Mouse (Mus musculus): Measurements from ENCODE around the gene Golt1b.
A peak's percentile ranks its signal among the peaks of the same experiment; 100 is the strongest.
"Not testable (repeated sequence)": the region's sequence is repeated elsewhere in the genome, so short reads cannot be mapped to it uniquely, and the experiment has no call there.

Gene Golt1b

DNA sequence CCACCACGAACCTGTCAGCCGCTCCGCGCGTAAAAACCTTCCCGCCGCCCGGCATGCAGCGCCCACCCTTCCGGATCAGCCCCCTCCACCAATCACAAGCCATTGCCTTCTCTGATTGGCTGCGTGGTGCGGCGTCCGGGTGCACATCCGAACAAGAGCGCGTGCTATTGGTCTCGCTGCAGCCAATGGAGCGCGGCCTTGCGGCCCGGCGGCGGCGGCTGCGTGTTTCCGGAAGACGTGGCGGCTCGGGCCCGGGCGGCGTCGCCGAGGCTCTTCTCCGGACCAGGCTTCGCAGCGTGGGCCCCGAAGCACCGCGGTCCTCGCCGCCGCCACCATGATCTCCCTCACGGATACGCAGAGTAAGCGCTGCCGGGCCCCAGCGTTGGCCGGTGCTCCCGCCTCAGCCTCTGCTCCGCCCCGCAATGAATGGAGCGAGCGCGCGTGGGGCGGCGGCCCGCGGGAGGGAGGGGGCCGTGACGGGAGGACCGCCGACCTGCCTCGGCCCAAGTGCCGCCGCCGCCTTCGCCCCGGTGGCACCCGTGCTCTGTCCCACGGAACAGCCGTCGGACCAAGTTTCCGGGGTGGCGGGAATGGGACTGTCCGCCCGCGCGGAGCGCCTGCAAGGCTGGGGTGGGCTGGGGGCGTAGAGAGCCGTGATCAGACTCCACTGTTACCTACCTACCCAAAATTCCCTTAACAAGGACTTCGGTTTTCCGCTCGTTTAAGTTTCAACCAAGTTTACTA is at the start of gene Golt1b, which contains the start of gene Recql:
Gene Golt1b, plus strand, starts transcription at position 211 of the 744 bp plus-strand sequence.
Gene Recql, minus strand, starts transcription at position 77 of the 744 bp plus-strand sequence.
- peak; percentile 99 for DNase-seq

DNA sequence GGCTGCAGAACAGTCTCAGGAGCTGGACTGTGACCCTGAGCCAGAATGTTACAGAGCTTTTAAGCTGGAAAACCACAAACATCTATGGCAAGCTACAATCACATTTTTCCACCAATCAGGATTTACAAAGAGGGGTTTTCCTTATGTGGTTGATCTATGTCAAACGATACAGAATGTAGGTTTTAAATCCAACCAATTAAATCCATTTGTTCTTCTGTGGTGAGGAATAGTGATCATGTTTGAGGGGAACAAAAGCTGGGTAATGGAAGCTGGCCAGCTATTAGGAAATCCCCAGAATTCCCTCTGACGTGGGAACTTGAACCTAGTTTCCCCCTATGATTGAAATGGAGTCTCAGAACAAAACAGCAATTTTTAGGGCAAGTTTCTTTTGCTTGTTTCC is 48.1 kb upstream of the Golt1b start:
- no peak for DNase-seq

GRCm38 (mm10) chr6:142339576-142339975 is 47.4 kb upstream of the Golt1b start:
- no peak for DNase-seq

DNA sequence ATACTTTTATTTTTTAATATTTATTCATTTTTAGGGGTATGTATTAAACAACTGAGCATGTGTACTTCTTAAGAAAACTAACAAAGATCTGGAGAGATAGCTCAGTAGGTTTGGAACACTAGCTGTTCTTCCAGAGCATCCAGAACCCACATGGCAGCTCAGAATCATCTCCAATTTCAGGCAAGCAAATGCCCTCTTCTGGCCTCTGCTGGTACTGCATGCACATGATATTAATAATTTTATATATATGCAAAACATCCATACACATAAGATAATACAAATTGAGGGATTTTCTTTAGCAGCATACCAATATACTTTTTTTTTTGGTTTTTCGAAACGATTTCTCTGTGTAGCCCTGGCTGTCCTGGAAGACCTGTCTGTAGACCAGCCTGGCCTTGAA is 43.5 kb upstream of the Golt1b start:
- peak; percentile 42 for DNase-seq

- DNase-seq, result peak; percentile 87
These were observed 41.5 kb upstream of the Golt1b start, which contains the start of gene Pyroxd1 for GRCm38 (mm10) chr6:142345440-142346038. TSS of gene Pyroxd1 (plus strand) at chr6:142345654.

GRCm38 (mm10) chr6:142346181-142347110 is 40.6 kb upstream of the Golt1b start:
- DNase-seq, result no peak

GRCm38 (mm10) chr6:142347431-142348385 is 39.3 kb upstream of the Golt1b start:
- DNase-seq, result no peak

- not testable (repeated sequence) for DNase-seq
These were observed 34.9 kb upstream of the Golt1b start for GRCm38 (mm10) chr6:142352099-142352498.

- no peak for DNase-seq
These were observed 29.9 kb upstream of the Golt1b start for GRCm38 (mm10) chr6:142357106-142357505.

DNA sequence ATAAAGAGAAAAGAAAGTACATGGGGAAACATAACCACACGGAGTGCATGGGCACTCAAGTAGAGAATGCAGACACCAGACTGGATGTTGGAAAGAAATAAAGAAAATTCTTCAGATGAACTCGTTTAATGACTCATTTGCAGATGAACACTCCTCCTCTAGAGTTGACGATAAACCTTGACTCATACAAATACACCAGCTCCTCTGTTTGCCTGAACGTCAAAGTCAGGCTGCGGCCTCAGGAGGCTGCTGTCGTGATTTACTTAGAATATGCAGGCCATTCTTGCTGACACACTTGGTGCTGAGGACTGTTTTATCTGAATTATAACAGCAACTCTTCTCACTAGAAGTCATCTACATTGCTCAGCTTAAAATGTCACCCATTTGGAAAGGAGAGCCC is 25.0 kb upstream of the Golt1b start:
- no peak for DNase-seq

GRCm38 (mm10) chr6:142363019-142363576 is 23.9 kb upstream of the Golt1b start:
- DNase-seq, result no peak

DNA sequence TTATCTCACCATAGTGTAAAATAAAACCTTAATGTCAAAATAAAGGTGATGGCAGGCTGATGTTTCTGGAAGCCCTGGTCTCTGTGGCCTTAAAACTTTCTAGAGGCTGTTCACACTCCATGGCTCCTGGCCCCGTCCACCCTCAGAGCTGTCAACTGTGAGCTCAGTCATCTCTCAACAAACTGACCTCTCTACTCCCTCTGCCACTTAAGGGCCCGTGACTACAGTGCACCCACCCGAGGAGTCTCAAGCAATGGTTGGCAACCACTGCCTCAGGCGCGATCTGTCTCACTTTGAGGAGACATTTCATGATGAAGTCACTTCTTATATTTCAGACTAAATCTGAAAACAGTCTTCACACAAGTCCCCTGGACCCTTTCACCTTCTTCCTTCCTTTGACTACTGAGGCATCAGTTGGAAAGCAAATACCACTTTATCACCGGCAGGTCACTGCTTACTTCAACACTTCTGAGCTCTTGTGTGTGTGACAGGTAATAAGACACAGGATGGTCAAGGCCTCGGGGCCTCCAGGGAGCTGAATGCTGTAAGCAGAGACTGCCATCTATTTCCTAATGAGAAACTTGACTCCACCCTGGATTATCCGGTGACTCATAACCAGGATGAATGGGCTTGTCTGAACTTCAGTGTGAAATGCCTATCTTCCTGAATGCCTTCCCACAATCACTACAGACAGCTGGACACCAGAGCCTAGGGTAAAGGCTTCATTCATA is 21.1 kb upstream of the Golt1b start:
- DNase-seq, result no peak

DNA sequence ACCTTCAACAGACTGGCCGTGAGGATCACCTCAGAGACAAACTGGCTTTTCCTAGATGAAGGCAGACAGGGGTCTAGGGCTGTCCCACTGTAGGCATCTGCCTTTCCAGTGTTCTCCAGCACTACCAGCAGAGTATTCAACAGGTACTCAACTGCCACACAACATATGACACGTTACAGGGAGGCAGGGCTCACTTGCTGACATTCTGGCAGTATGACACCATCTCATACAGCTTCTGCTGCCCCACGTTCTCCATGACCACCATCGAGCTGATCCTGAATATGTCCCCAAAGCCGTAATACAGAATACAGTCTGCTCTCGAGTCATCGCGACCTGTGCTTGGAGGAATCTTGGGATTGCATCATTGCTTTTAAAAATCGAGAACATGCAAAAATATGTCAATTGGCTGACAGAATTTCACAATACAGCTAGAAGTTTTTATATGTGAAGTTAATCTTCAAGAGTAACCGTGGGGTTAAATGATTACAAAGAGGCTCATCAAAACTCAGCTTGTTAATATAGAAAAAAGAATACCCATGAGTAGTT is 20.5 kb upstream of the Golt1b start:
- no peak for DNase-seq

DNA sequence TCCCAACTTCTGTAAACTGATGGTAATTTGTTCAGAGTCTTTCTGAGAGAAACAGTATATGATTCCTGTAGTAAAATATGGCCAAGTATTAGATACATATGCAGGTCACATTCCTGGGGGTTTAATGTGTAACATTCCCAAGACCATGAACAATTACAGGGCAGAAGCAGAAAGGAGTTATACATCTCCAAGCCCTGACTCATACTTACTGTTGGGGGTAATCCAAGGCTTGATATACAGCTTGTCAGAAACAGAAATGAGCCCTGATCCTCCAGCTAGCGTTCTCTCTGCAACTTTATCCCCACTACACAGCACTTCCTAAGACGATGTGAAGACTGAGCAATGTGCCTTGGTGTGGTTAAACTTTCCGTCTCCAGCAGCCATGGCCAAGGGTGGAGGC is 19.5 kb upstream of the Golt1b start:
- no peak for DNase-seq

DNA sequence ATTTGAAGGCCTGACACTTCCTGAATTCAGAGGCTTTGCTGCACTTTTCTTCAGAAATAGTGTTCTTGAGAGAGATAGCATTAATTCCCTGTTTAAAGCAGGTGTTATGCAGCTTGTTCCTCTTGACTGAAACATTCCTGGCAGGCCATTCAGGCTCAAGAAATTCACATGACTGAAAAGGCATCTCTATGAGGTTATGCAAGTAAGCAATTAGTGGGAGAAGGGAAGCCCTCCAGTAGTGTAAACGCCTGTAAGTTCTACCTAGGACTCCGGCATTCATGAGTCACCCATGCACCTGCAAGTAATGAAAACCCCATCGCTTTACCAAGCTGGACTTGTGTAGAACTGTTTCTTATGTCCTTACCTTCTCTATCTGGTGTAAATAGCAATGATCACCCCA is 17.5 kb upstream of the Golt1b start:
- no peak for DNase-seq

- no peak for DNase-seq
These were observed 9.9 kb upstream of the Golt1b start for GRCm38 (mm10) chr6:142377081-142377480.

- no peak for DNase-seq
These were observed 8.3 kb upstream of the Golt1b start for GRCm38 (mm10) chr6:142378576-142379330.

DNA sequence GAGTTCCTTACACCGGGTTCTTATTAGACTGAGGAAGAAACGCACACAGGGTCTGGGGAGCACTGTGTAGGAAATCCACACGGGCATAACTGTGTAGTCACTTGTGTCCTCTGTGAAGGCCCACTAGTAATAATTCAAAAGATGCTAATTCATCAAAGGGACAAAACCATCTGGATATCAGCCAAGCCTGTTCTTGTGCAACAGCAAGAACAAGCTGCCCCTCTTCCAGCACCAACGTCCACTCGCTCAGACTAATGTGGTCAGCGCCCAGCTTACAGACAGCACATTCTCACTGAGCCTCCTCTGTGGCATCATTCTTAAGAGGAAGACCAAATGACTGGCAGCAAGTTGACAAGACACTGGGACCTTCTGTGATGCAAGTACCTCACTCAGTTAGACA is 7.1 kb upstream of the Golt1b start:
- DNase-seq, result no peak

DNA sequence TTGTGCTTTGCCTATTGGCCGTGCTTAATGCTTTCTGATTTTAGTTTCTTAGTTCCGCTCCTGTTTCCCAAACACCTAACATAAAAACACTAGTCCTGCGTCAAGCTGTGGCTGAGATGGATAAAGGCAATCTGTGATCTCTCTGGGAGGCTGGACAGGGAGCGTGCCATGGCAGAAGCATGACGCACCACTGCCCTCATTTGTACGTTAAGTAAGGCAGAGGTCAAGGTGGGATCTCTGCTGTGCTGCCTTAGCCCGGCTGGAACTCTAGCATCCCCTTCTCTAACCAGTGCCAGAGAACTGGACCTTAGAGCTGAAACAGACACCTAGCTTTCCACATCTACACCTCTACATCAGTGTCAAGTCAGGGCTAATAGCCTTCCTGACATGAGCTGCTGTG is 5.4 kb upstream of the Golt1b start:
- no peak for DNase-seq

DNA sequence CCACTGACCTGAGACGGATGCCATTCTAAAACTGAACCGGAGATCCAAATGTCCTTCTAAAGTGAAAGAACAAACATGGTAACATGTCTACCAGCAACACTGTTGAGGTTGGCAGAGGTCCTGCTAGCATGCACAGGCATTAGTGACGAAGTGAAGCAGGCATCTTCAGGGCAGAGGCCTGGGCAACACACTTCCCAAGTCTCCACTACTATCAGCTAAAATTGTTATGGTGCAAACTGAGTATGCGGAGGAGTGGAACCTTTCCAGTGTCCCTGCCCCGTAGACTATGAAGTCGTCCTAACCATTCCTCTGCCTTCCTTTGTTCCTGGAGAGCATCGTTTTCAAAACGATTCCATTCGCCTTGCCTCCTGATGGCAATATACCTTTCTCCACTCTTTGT is 2.5 kb upstream of the Golt1b start:
- DNase-seq, result no peak

Measured in thymus, postnatal 25 days (tissue).